Mouse (Mus musculus) kidney, postnatal 10 days (tissue): Measurements from ENCODE around the gene B4galnt2.

ENCODE experiments used
- DNase-seq: peaks from one replicate; pipeline ENCODE4 v3.0.0; 2021; ENCODE audit warnings: mixed read lengths

Gene B4galnt2

GRCm38 (mm10) chr11:95824877-95825243 lies 89.8 kb downstream of the B4galnt2 start:
- peak; percentile 68 for DNase-seq

- peak; percentile 96 for DNase-seq
Observed at GRCm38 (mm10) chr11:95824071-95824876, 90.4 kb downstream of the B4galnt2 start, which contains the start of gene Phospho1. Gene Phospho1 (plus strand): TSS chr11:95824499.

- DNase-seq = no peak
Observed at GRCm38 (mm10) chr11:95822437-95822836, 92.3 kb downstream of the B4galnt2 start.

GRCm38 (mm10) chr11:95821511-95821910 lies 93.2 kb downstream of the B4galnt2 start:
- no peak for DNase-seq

DNA sequence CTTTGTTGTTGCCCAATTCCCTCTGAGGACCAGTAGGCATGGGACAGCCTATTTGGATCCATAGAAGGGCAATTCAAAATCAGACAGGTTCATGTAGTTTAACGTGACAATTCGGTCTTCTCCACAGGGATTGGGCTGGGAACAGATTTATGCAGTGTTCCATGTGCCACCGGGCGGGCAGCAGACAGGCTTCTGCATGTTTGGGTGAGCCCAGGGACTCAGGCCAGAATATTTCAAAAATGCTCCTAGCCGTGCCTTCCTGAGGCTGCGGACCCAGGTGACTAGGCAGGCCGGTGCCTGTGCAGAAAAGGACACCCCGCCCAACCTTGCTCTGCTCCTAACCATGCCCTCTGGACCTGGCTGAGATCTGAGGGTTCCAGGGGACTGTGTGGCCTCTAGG lies 95.6 kb downstream of the B4galnt2 start:
- DNase-seq = no peak
